In the genomic region with DNA sequence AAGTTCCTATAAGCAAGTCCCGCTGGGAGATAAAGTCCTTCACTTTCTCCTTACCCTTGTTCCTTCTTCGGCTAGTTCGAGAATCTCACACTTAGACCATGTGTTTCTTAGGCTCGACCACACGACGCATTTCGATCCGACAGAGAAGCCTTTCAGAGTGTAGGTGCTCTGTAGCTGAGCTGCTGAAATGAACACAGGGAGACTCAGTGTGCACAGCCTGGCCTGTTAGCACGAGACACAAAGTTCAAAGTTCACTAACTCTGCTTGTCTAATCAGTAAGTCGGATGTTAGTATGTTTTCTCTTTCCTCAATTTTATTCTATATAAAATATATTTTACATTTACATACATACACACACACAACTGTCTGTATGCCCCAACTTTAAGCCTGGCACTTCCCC, we compare ENCODE assay signal across 29 mouse cellular contexts. TPM values are rescaled to one million over a fixed set of nuclear protein-coding genes. Genes with fewer than 3 reads are reported as not detected.
"Had no signal": no experiment of that assay in that cellular context is flagged by ENCODE, and none has a peak within 500 bp of the region (broad histone marks: within the 10 kb centered on the region; RNA-seq: fewer than 3 reads in every experiment).

No protein-coding gene starts in this region.

- H3K4me3 ChIP-seq: heart, embryonic 13.5 days; heart, embryonic 15.5 days; hindbrain, embryonic 10.5 days; hindbrain, embryonic 12.5 days; left cerebral cortex, adult 2 months; limb, embryonic 10.5 days; limb, embryonic 12.5 days; liver, embryonic 13.5 days; liver, embryonic 15.5 days had no signal

- H3K27ac ChIP-seq: heart, embryonic 13.5 days; heart, embryonic 15.5 days; hindbrain, embryonic 10.5 days; hindbrain, embryonic 12.5 days; hindbrain, embryonic 14.5 days; left cerebral cortex, adult 2 months; limb, embryonic 10.5 days; limb, embryonic 12.5 days; liver, embryonic 13.5 days; liver, embryonic 15.5 days had no signal

- H3K4me1 ChIP-seq: heart, embryonic 13.5 days; heart, embryonic 15.5 days; hindbrain, embryonic 10.5 days; hindbrain, embryonic 12.5 days; limb, embryonic 10.5 days; limb, embryonic 12.5 days; liver, embryonic 13.5 days; liver, embryonic 15.5 days had no signal

- ATAC-seq: forebrain, postnatal 0 days; hindbrain, embryonic 16.5 days; inflammation-experienced regulatory T-cells, adult 6 months had no signal

- DNase-seq: forebrain, postnatal 0 days; gastrocnemius, postnatal 10 days; gastrocnemius, postnatal 25 days; heart, adult 18-20 months; heart, postnatal 14 days; heart, postnatal 4 days; kidney, adult 11 months; kidney, adult 8-10 months; kidney, postnatal 10 days; kidney, postnatal 25 days; layer of hippocampus, adult 9-11 months; liver; liver, embryonic 13.5 days had no signal

- H3K9me3 ChIP-seq: heart, embryonic 15.5 days; hindbrain, embryonic 12.5 days; limb, embryonic 10.5 days; limb, embryonic 12.5 days; liver, embryonic 13.5 days; liver, embryonic 15.5 days had no signal

- H3K9ac ChIP-seq: forebrain, postnatal 0 days; heart, embryonic 13.5 days; heart, embryonic 15.5 days; hindbrain, embryonic 12.5 days; hindbrain, embryonic 14.5 days; limb, embryonic 12.5 days; liver, embryonic 13.5 days; liver, embryonic 15.5 days had no signal

- H3K36me3 ChIP-seq: heart, embryonic 13.5 days; heart, embryonic 15.5 days; hindbrain, embryonic 10.5 days; hindbrain, embryonic 12.5 days; limb, embryonic 10.5 days; limb, embryonic 12.5 days; liver, embryonic 13.5 days; liver, embryonic 15.5 days had no signal

- H3K27me3 ChIP-seq: hindbrain, embryonic 12.5 days; liver, embryonic 13.5 days; liver, embryonic 15.5 days had no signal

- H3K4me2 ChIP-seq: heart, embryonic 11.5 days; heart, embryonic 13.5 days; heart, embryonic 15.5 days; hindbrain, embryonic 12.5 days; hindbrain, embryonic 14.5 days; limb, embryonic 12.5 days; liver, embryonic 13.5 days; liver, embryonic 15.5 days had no signal

RNA-seq across cellular contexts. Expression of gene Tdrd6, which starts 8.0 kb away (rescaled TPM):
- total RNA-seq: gastrocnemius, postnatal 25 days; granulocyte monocyte progenitor cell, adult 5-6 weeks; heart, adult 18-20 months had no signal
- polyA plus RNA-seq: heart, embryonic 13.5 days; heart, embryonic 15.5 days; inflammation-experienced regulatory T-cells, adult 6 months; kidney, embryonic 14.5 days; kidney, embryonic 16.5 days; large intestine, adult 2 months; limb, embryonic 10.5 days; liver, embryonic 15.5 days had no signal
